Mouse (Mus musculus) limb, embryonic 10.5 days (tissue): Measurements from ENCODE around the gene Adat1. TPM values are rescaled to one million over a fixed set of nuclear protein-coding genes. Genes with fewer than 3 reads are reported as not detected.

Source experiments
- DNase-seq: peaks from one replicate; pipeline ENCODE4 v3.0.0-alpha.2; 2017; ENCODE audit warnings: low spot score
- H3K27ac ChIP-seq: fragments of 300-500 bp; sonication (generic); 2 replicates; pipeline ENCODE4 v1.5.1; 2016; ENCODE audit warnings: mild to moderate bottlenecking
- H3K27me3 ChIP-seq: fragments of 300-500 bp; sonication (generic); 2 replicates; pipeline ENCODE4 v1.6.1; 2016; ENCODE audit warnings: low read depth, mild to moderate bottlenecking; ENCODE audit not compliant: poor library complexity, severe bottlenecking
- H3K36me3 ChIP-seq: fragments of 300-500 bp; sonication (generic); 2 replicates; pipeline ENCODE4 v1.6.1; 2016; ENCODE audit warnings: mild to moderate bottlenecking, moderate library complexity
- H3K4me1 ChIP-seq: fragments of 300-500 bp; sonication (generic); 2 replicates; pipeline ENCODE4 v1.6.1; 2016
- H3K4me3 ChIP-seq: fragments of 300-500 bp; sonication (generic); 2 replicates; pipeline ENCODE4 v1.5.1; 2016; ENCODE audit warnings: mild to moderate bottlenecking, moderate library complexity
- H3K9me3 ChIP-seq: fragments of 300-500 bp; sonication (generic); replicated peaks from 2 replicates; pipeline ENCODE4 v1.6.1; 2016; ENCODE audit warnings: mild to moderate bottlenecking
- WGBS: fragments of 180-500 bp; shearing (Covaris S2); methylation state at CpG from one replicate; pipeline ENCODE4 v1.1.7; 2016; 5-methylcytosine and 5-hydroxymethylcytosine counted together
- polyA plus RNA-seq: library from polyadenylated mRNA; unstranded; fragments of >200 nt; fragmentation: Nextera tagmentation; extraction: Ambion mirVana; gene quantifications from 2 replicates; pipeline ENCODE4 v1.2.1, GENCODE M21; 2016

Adat1 gene
- polyA plus RNA-seq, 1 experiment from 2014 or later = 18.4 TPM

DNA sequence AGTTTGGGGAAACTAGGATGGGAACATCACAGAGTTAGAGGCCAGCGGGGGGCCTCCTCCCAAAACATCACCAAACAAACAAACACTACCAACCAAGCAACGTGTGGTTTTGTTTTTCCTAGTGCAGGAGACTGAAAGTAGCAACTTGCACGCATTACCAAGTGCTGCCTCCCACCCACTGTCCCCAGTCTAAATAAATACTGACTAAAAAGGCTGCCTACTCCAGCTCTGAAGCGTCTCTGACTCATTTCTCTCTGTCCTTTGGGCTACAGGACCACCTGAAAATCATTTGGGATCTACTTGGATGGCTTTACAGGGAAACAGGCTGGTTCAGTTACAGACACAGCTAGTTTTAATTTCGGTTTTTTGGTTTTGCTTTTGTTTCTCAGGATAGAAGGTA lies 27.8 kb downstream of the Adat1 start:
- no peak for DNase-seq
- no peaks in the 10 kb centered on the region for H3K27me3 ChIP-seq
- H3K4me3 ChIP-seq = no peak overlapping the region
- WGBS = 52% methylated on average over 5 of the region's 5 CpGs
- no peak overlapping the region for H3K27ac ChIP-seq
- no peaks in the 10 kb centered on the region for H3K4me1 ChIP-seq
- H3K9me3 ChIP-seq = no peaks in the 10 kb centered on the region
- H3K36me3 ChIP-seq = peaks cover 29% of the 10 kb centered on the region

DNA sequence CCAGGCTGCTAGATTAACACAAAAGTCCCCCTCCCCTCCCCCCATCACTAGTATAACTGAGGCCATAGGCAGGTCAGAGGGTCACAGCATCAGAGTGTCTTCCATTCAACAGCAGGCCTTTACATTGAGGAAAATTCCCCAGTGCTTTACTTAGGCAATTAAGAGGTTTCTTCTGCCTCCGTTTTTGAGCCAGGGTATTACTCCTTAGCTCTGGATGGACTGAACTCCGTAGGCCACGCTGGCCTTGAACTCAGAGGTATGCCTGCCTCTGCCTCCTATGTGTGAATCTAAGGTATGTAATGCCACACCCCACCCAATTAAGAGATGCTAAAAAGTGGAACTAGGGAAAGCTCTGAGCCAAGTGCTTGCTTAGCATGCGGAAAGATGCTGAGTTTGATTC lies 28.6 kb downstream of the Adat1 start:
- 86% methylated on average over 4 of the region's 4 CpGs for WGBS
- DNase-seq = no peak
- no peaks in the 10 kb centered on the region for H3K9me3 ChIP-seq
- no peak overlapping the region for H3K4me3 ChIP-seq
- H3K36me3 ChIP-seq = peaks cover 32% of the 10 kb centered on the region
- no peaks in the 10 kb centered on the region for H3K27me3 ChIP-seq
- no peaks in the 10 kb centered on the region for H3K4me1 ChIP-seq
- H3K27ac ChIP-seq = no peak overlapping the region

DNA sequence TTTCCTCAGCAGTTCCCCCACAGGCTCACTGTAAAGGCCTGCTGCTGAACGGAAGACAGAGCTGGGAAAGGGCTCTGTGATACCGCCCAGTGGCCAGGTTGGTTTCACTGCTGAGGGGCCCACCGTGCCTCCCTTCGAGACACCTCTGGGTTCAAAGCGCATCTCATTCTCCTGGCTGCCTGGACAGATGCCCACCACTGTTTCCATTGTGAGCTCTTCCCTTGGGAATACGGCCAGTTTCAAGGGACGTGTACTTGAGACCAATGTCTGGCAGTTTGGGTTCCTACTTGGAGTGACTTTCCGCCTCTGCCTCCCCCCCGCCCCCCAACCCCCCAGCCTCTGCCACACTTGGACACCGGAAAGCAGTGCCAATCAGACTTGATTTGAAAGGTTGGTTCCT lies 29.0 kb downstream of the Adat1 start:
- Histone ChIP-seq H3K4me3 (no peak overlapping the region), H3K36me3 (peaks cover 32% of the 10 kb centered on the region), H3K4me1 (no peaks in the 10 kb centered on the region), H3K27ac (no peak overlapping the region), H3K27me3 (no peaks in the 10 kb centered on the region), H3K9me3 (no peaks in the 10 kb centered on the region)
- 77% methylated on average over 10 of the region's 10 CpGs for WGBS
- no peak for DNase-seq

DNA sequence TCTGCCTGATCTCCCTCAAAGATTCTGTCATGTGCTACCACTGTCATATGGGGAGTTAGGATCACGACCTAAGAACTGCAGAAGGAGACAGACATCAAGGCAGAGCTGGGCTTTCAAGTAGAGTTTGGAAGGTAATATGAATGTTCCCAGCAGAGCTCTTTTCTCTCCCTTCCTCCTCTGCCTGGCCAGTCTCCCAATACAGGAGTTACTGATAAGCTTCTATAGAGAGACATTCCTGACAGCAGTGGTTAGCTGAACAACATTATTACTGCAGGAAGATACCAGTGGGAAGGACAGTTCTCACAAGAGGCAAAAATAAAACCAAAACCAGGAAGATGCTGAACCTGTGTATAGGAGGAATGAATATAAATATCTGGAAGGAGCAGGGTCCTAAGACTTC lies 29.5 kb downstream of the Adat1 start:
- 58% methylated on average over 1 of the region's 1 CpGs for WGBS
- Histone ChIP-seq H3K27ac (no peak overlapping the region), H3K36me3 (peaks cover 32% of the 10 kb centered on the region), H3K4me1 (no peaks in the 10 kb centered on the region), H3K4me3 (no peak overlapping the region), H3K27me3 (no peaks in the 10 kb centered on the region), H3K9me3 (no peaks in the 10 kb centered on the region)
- no peak for DNase-seq

DNA sequence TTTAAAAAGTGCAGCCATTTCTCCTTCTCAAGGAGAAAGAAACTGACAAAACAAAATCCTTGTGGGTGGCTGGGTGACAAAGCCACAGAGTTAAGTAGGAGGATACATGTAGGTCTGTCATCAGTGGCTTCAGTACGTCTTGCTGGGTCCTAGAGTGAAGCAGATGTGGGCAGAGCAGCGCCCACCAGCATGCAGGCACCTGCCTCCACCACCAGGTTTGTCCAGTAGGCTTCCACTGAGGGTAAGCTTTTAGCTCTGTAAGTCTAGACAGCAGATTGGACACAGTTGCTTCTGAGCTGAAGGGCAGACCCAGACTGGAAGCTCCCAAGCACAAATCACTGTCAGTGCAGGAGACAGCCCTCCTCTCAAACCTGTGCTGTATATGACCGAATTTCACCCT lies 30.8 kb downstream of the Adat1 start:
- Histone ChIP-seq H3K4me3 (no peak overlapping the region), H3K27ac (no peak overlapping the region), H3K36me3 (peaks cover 32% of the 10 kb centered on the region), H3K27me3 (no peaks in the 10 kb centered on the region), H3K9me3 (no peaks in the 10 kb centered on the region), H3K4me1 (no peaks in the 10 kb centered on the region)
- DNase-seq = no peak
- 73% methylated on average over 3 of the region's 3 CpGs for WGBS

DNA sequence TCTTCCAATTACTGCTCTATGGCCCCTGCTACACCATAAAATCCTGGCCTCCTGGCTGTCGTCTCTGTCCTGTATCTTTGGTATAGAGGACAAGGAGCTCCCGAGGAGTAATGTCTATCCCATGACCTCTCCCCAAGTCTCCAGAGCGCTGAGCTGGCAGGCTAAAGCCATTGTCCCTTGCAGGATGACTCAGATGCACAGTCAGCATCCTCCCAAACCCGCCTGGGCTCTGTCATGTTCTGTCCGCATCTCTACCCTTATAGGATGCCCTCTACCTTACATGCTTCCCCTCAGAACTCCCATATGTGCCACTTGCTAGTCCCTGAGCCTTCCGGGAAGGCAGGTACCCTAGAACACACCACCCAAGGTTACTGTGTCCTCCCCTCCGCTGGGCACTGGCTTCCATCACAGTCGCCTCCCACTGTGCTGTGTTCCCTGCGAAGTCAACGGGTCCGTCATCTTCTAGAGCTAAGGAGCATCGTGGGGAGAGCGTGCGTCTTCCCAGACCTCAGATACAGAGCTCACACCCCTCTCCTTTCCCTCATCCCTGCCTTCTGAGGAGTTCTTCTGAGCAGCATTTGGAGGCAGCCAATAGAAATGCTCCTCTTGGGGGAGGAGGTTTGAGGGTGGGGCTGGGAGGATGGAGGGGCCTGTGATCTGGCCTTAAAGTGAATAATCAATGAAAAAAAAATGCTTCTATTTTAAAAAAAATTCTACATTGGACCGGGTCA lies 31.3 kb downstream of the Adat1 start:
- Histone ChIP-seq H3K9me3 (no peaks in the 10 kb centered on the region), H3K36me3 (peaks cover 38% of the 10 kb centered on the region), H3K27me3 (no peaks in the 10 kb centered on the region), H3K27ac (no peak overlapping the region), H3K4me1 (no peaks in the 10 kb centered on the region), H3K4me3 (no peak overlapping the region)
- WGBS = 71% methylated on average over 15 of the region's 15 CpGs
- no peak for DNase-seq

DNA sequence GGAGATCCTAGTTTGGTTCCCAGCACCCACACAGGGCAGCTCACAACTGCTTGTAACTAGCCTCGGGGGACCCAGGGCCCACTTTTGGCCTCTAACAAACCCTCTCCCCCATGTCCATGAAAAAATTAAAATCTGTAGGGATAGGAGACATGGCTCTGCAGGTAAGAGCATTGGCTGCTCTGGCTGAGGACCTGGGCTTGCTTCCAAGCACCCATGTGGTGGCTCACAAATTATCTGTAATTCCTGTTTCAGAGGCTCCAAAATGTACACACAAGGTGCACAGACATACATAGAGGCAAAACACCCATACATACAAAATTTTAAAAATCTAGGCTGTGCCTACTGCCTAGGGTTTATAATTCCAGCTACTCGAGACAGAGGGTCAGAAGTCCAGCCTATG lies 34.9 kb downstream of the Adat1 start:
- Histone ChIP-seq H3K4me3 (no peak overlapping the region), H3K9me3 (no peaks in the 10 kb centered on the region), H3K27me3 (no peaks in the 10 kb centered on the region), H3K27ac (no peak overlapping the region), H3K4me1 (no peaks in the 10 kb centered on the region), H3K36me3 (peaks cover 68% of the 10 kb centered on the region)
- 93% methylated on average over 2 of the region's 2 CpGs for WGBS
- no peak for DNase-seq

DNA sequence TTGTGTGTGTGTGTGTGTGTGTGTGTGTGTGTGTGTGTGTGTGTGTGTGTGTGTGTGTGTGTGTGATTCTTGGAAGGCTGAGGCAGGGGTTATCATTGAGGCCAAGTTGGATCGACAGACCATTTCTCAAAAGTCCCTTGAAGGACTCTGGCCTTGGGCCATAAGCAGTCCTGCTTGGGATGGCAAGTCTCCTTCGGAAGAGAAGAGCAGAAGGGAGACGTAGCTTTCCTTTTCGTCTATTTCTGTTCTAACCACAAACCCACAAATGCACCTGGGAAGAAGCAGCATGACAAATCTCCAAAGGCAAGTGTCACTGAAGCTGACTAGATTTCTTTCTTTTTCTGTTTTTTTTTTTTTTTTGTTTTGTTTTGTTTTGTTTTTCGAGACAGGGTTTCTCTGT lies 36.2 kb downstream of the Adat1 start:
- Histone ChIP-seq H3K4me3 (no peak overlapping the region), H3K9me3 (no peaks in the 10 kb centered on the region), H3K36me3 (peaks cover 80% of the 10 kb centered on the region), H3K27me3 (no peaks in the 10 kb centered on the region), H3K27ac (no peak overlapping the region), H3K4me1 (no peaks in the 10 kb centered on the region)
- WGBS = 94% methylated on average over 5 of the region's 5 CpGs
- no peak for DNase-seq

DNA sequence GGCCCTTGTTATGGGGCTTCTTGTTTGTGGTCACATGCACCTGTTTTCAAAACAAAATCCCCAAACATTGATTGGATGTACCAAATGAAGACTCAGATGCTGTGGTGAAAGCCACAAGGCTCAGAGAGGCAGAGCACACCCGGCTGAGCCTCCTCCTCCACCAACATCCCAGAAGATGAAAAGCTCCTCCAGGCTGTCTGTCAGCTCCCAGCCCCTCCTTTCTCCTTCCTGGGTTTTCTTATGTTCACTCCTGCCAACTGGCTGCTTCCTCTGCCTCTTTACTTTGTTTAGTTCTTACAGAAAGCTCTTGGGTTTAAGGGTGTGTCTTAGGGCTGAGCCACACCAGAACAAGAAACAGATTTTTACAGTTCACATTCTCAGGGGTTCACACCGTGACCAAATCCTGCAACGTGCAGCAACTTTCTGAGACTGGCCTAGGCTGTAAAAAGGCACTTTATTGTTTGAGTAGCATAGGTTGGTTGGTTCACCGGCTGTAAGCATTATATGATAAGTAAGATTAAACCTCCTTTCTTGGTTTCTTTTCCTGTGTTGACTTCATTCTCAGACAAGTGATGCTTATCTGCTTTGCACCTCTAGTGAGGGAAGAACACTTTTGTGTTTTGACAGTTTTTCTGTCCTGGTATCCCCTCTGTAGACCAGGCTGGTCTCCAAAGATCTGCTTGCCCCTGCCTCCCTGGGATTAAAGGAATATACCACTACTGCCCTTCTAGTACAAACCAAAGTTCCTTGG lies 37.1 kb downstream of the Adat1 start:
- no peak overlapping the region for H3K4me3 ChIP-seq
- WGBS = 91% methylated on average over 4 of the region's 4 CpGs
- no peaks in the 10 kb centered on the region for H3K27me3 ChIP-seq
- peaks cover 86% of the 10 kb centered on the region for H3K36me3 ChIP-seq
- no peak for DNase-seq
- no peaks in the 10 kb centered on the region for H3K9me3 ChIP-seq
- H3K27ac ChIP-seq = no peak overlapping the region
- H3K4me1 ChIP-seq = no peaks in the 10 kb centered on the region

DNA sequence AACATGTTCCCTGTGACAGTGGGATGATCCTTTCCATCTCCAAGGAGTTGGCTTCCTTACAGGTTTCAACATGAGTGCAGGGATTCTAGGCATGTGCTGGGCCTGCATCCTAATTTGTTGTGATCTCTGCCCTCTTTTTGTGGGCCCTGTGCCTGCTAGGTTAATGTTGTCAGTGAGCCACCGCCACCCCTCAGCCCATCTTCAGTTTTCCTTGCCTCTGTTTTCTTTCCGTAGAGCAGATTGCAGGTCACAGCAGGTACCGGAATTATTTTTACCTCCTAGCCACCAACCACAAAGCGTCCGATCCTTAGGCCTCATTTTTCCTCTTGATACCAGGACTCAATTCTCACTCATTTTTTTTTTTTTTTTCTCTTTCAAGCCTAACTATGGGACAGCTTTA lies 40.2 kb downstream of the Adat1 start:
- H3K27ac ChIP-seq = no peak overlapping the region
- no peaks in the 10 kb centered on the region for H3K9me3 ChIP-seq
- no peak for DNase-seq
- peaks cover 89% of the 10 kb centered on the region for H3K36me3 ChIP-seq
- no peak overlapping the region for H3K4me3 ChIP-seq
- no peaks in the 10 kb centered on the region for H3K27me3 ChIP-seq
- H3K4me1 ChIP-seq = no peaks in the 10 kb centered on the region
- WGBS = 97% methylated on average over 5 of the region's 5 CpGs

DNA sequence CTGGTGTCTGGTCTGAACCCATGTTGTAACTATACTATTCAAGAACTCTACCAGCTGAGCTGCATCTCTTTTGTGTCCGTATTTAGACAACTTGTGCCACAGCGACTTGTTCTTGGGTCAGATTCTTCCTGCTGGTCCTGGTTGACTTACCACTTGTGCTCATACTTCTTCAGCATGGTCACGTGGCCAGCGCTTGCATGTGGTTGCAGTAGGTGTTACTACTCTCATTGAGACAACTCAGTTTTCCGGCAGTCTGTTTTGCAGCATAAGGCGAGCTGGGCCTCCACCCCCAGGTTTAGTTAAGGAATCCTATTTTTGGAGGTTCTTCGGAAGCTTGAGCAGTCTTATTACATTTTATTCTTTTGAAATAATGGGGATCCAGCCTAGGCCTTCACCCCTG lies 40.8 kb downstream of the Adat1 start:
- Histone ChIP-seq H3K36me3 (peaks cover 88% of the 10 kb centered on the region), H3K27me3 (no peaks in the 10 kb centered on the region)
- 93% methylated on average over 7 of the region's 7 CpGs for WGBS

DNA sequence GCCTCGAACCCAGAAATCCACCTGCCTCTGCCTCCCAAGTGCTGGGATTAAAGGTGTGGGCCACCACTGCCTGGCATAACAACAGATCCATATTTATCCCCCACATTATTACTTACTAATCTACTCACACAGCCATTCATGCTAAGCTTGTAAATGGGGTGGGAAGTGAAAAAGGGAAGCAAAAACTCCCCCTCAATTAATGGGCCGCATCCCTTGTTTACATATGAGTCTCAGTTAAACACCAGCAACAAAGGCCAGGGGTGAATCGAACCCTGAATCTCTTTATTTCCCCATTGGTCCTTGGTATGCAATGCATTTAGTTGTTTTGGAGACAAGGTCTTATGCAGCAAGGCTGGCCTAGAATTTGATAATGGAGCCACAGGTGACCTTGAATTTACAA lies 41.3 kb downstream of the Adat1 start:
- no peak overlapping the region for H3K4me3 ChIP-seq
- no peaks in the 10 kb centered on the region for H3K27me3 ChIP-seq
- peaks cover 88% of the 10 kb centered on the region for H3K36me3 ChIP-seq
- WGBS = 90% methylated on average over 3 of the region's 3 CpGs
- no peaks in the 10 kb centered on the region for H3K9me3 ChIP-seq
- no peak for DNase-seq
- H3K27ac ChIP-seq = no peak overlapping the region
- H3K4me1 ChIP-seq = no peaks in the 10 kb centered on the region

More for the DNA sequence above, 40.8 kb downstream of the Adat1 start:
- Histone ChIP-seq H3K9me3 (no peaks in the 10 kb centered on the region), H3K27ac (no peak overlapping the region), H3K4me3 (no peak overlapping the region), H3K4me1 (no peaks in the 10 kb centered on the region)
- DNase-seq = no peak

DNA sequence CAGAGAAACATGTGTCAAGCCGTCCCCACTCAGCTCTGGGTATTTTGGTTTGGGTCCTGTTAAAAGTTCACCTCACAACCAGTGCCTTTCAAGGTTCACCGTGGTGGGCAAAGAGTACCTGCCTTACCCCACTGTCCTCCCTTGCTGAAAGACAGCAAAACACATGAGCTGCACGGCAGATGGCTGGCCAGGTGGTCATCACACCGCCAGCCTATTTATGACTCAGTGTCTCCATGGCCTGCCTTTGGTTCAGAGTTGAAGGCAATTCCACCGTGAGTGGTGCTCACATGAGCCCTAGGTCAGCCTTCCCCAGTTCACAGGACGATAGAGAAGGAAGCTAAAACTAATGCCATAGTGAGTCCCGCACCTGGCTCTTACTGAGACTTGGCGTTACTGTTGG lies 44.1 kb downstream of the Adat1 start:
- no peaks in the 10 kb centered on the region for H3K27me3 ChIP-seq
- H3K9me3 ChIP-seq = no peaks in the 10 kb centered on the region
- DNase-seq = no peak
- H3K27ac ChIP-seq = no peak overlapping the region
- H3K4me1 ChIP-seq = no peaks in the 10 kb centered on the region
- H3K4me3 ChIP-seq = no peak overlapping the region
- H3K36me3 ChIP-seq = peaks cover 89% of the 10 kb centered on the region
- 90% methylated on average over 8 of the region's 8 CpGs for WGBS
